Mouse (Mus musculus) adrenal gland, postnatal 25 days (tissue): Measurements from ENCODE around the gene Zfp646. TPM values are rescaled to one million over a fixed set of nuclear protein-coding genes. Genes with fewer than 3 reads are reported as not detected.
"Not testable (repeated sequence)": the region's sequence is repeated elsewhere in the genome, so short reads cannot be mapped to it uniquely, and the experiment has no call there.

Experiments
- DNase-seq: peaks from one replicate; pipeline ENCODE4 v3.0.0; 2021; ENCODE audit warnings: mixed read lengths
- total RNA-seq: library from RNA; stranded (reverse); gene quantifications from 2 replicates; pipeline ENCODE4 v1.2.3, GENCODE M21; 2021

The Zfp646 gene
- total RNA-seq, 1 experiment from 2014 or later = 42.2 TPM

- DNase-seq = no peak
Observed at GRCm38 (mm10) chr7:127880431-127880830, 4.4 kb downstream of the Zfp646 start.

GRCm38 (mm10) chr7:127885951-127886350 is 9.9 kb downstream of the Zfp646 start:
- DNase-seq = no peak

GRCm38 (mm10) chr7:127886551-127886950 is 10.5 kb downstream of the Zfp646 start:
- no peak for DNase-seq

- DNase-seq = no peak
Observed at GRCm38 (mm10) chr7:127887191-127887590, 11.2 kb downstream of the Zfp646 start.

- no peak for DNase-seq
Observed at GRCm38 (mm10) chr7:127887781-127888180, 11.8 kb downstream of the Zfp646 start.

GRCm38 (mm10) chr7:127888821-127889220 is 12.8 kb downstream of the Zfp646 start:
- no peak for DNase-seq

GRCm38 (mm10) chr7:127890798-127891197 is 14.8 kb downstream of the Zfp646 start, which contains the start of gene Prss53:
Prss53 (minus strand) TSS chr7:127890970.
- DNase-seq = no peak

- no peak for DNase-seq
Observed at GRCm38 (mm10) chr7:127894480-127894879, 18.5 kb downstream of the Zfp646 start.

GRCm38 (mm10) chr7:127895442-127895841 is 19.4 kb downstream of the Zfp646 start, which contains the start of the genes Gm21974 and Vkorc1:
Gm21974 (minus strand) TSS chr7:127895454.
Vkorc1 (minus strand) TSS chr7:127895617.
- peak; percentile 94 for DNase-seq

GRCm38 (mm10) chr7:127895891-127896290 is 19.9 kb downstream of the Zfp646 start:
- DNase-seq = not testable (repeated sequence)

- peak; percentile 52 for DNase-seq
Observed at GRCm38 (mm10) chr7:127896384-127896783, 20.4 kb downstream of the Zfp646 start.

GRCm38 (mm10) chr7:127897542-127897941 is 21.5 kb downstream of the Zfp646 start:
- DNase-seq = no peak

- no peak for DNase-seq
Observed at GRCm38 (mm10) chr7:127898179-127898956, 22.3 kb downstream of the Zfp646 start.

GRCm38 (mm10) chr7:127899997-127900396 is 24.0 kb downstream of the Zfp646 start:
- no peak for DNase-seq

- DNase-seq = no peak
Observed at GRCm38 (mm10) chr7:127901772-127902171, 25.8 kb downstream of the Zfp646 start.

- DNase-seq = peak; percentile 79
Observed at GRCm38 (mm10) chr7:127903971-127904796, 28.2 kb downstream of the Zfp646 start, which contains the start of gene Bckdk. Bckdk (plus strand) TSS chr7:127904082.

- no peak for DNase-seq
Observed at GRCm38 (mm10) chr7:127907939-127908338, 31.9 kb downstream of the Zfp646 start.

- no peak for DNase-seq
Observed at GRCm38 (mm10) chr7:127908656-127909055, 32.6 kb downstream of the Zfp646 start.

- peak; percentile 88 for DNase-seq
Observed at GRCm38 (mm10) chr7:127912190-127912871, 36.3 kb downstream of the Zfp646 start, which contains the start of gene Kat8. Kat8 (plus strand) TSS chr7:127912516.

- DNase-seq = no peak
Observed at GRCm38 (mm10) chr7:127912938-127913337, 36.9 kb downstream of the Zfp646 start.

- DNase-seq = no peak
Observed at GRCm38 (mm10) chr7:127915293-127915692, 39.3 kb downstream of the Zfp646 start.

- DNase-seq = peak; percentile 49
Observed at GRCm38 (mm10) chr7:127918203-127918602, 42.2 kb downstream of the Zfp646 start.
